In the genomic region with DNA sequence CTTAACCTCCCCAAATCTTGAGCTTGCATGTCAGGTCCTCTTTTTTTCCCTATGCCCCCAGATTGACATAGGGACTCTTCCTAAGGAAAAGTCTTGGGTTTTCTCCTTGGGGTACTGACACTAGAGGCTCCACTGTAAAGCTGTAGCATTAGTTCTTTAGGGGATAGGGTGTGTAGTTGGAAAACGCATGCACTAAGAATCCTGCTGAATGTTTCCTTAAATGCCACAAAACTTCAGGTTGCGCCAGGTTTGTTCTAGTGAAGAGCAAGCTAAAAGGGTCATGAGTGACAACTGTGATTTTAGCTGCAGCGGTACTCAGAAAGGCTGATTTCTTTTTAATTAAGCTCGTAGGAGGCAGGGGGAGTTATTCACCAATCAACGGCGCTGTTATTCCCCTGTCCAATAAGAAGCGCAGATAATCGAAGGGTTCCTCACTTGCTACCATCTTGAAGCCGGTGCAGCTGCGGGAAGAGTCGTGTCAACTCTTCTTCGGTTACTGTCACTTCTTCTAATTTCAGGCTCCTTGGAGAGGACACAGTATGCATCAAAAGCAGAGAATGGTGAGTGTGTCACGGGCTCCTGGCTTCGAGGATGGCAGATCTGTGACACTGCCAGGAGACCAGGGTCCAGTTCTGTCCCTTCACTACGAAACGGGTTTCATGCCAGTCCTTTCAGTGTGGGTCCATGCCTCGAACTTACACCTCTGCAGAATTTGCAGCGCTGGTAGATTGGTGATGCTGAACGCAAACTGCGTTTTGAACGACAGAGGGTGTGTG, we compare ENCODE assay signal across 8 mouse cellular contexts. TPM values are rescaled to one million over a fixed set of nuclear protein-coding genes. Genes with fewer than 3 reads are reported as not detected.
DNase-seq lines count a peak whose midpoint lies in the region; ATAC-seq and TF ChIP-seq lines count a peak whose summit lies in the region.

Zfp952 (plus strand) TSS at position 431 of the 776 bp plus-strand sequence.

- H3K36me3 ChIP-seq in kidney, embryonic 14.5 days (ENCODE audit: control insufficient read depth, insufficient read depth, low read length): peaks cover 11% of the 10 kb centered on the region; the same call in 1 of the 2 replicates
- peaks cover 18% of the 10 kb centered on the region for H3K36me3 ChIP-seq in limb, embryonic 15.5 days

- TF ChIP-seq CTCF in bone marrow macrophage, adult 2 months (IDR thresholded peaks at IDR 0.05; ENCODE audit: low read depth, low read length): no peak
- no peak for TF ChIP-seq CTCF in embryonic fibroblast, embryonic 13.5 days (IDR thresholded peaks at IDR 0.05; ENCODE audit: borderline replicate concordance, insufficient read depth, low read length)

- H3K27me3 ChIP-seq in kidney, embryonic 14.5 days (ENCODE audit: control insufficient read depth, insufficient read depth, low read length): no peaks in the 10 kb centered on the region
- no peaks in the 10 kb centered on the region for H3K27me3 ChIP-seq in limb, embryonic 15.5 days

- TF ChIP-seq POLR2A in bone marrow macrophage, adult 2 months (IDR thresholded peaks at IDR 0.05; ENCODE audit: borderline replicate concordance, low read depth, low read length): no peak
- peak; percentile 74 for TF ChIP-seq POLR2A in embryonic fibroblast, embryonic 13.5 days (IDR thresholded peaks at IDR 0.05; ENCODE audit: low read depth, low read length)

- H3K9me3 ChIP-seq in kidney, embryonic 14.5 days (ENCODE audit: control insufficient read depth, low read length): no peaks in the 10 kb centered on the region
- H3K9me3 ChIP-seq in limb, embryonic 15.5 days: no peaks in the 10 kb centered on the region

- DNase-seq in A20 (ENCODE audit: low read depth, low spot score): peak; percentile 94
- DNase-seq in heart, adult 9 months (ENCODE audit: low spot score in 2 of 2): peak; percentile 94 to 98
- peak; percentile 19 to 43 for DNase-seq in monocyte, adult 2 months (ENCODE audit: low read depth in 1 of 2, low spot score in 2 of 2)
- peak; percentile 79 to 82 for DNase-seq in spleen, postnatal 36 days (ENCODE audit: low spot score in 2 of 2)

- H3K9ac ChIP-seq in kidney, embryonic 14.5 days (ENCODE audit: low read depth, low read length): peak within 1 kb of the TSS; percentile 75
- H3K9ac ChIP-seq in limb, embryonic 15.5 days: peak within 1 kb of the TSS; percentile 69

- H3K4me1 ChIP-seq in bone marrow macrophage, adult 2 months (ENCODE audit: control insufficient read depth, insufficient read depth, low read length): peaks cover 5% of the 10 kb centered on the region; the same call in 1 of the 2 replicates
- no peaks in the 10 kb centered on the region for H3K4me1 ChIP-seq in embryonic fibroblast, embryonic 13.5 days (ENCODE audit: control insufficient read depth, insufficient read depth, low read length)
- 0 out of 2 replicates have a peak, but pooled peaks cover 3% of the 10 kb centered on the region for H3K4me1 ChIP-seq in kidney, embryonic 14.5 days (ENCODE audit: control insufficient read depth, insufficient read depth, low read length)
- H3K4me1 ChIP-seq in limb, embryonic 15.5 days: peaks cover 12% of the 10 kb centered on the region

- ATAC-seq in kidney, embryonic 14.5 days (ENCODE audit: low FRiP score, low TSS enrichment): peak; percentile 97
- ATAC-seq in limb, embryonic 15.5 days (ENCODE audit: insufficient number of reproducible peaks, low FRiP score, low TSS enrichment, low read depth): peak; percentile 81; the same call in 1 of the 2 replicates

- peak within 1 kb of the TSS; percentile 51 for H3K27ac ChIP-seq in bone marrow macrophage, adult 2 months (ENCODE audit: insufficient read depth, low read depth, low read length)
- peak within 1 kb of the TSS; percentile 14; the same call in 1 of the 2 replicates for H3K27ac ChIP-seq in embryonic fibroblast, embryonic 13.5 days (ENCODE audit: insufficient read depth, low read length)
- H3K27ac ChIP-seq in kidney, embryonic 14.5 days (ENCODE audit: low read depth, low read length): peak within 1 kb of the TSS; percentile 66; the same call in 1 of the 2 replicates
- H3K27ac ChIP-seq in limb, embryonic 15.5 days: peak within 1 kb of the TSS; percentile 87

- H3K4me3 ChIP-seq in bone marrow macrophage, adult 2 months (ENCODE audit: insufficient read depth, low read length): peak within 1 kb of the TSS; percentile 72
- H3K4me3 ChIP-seq in embryonic fibroblast, embryonic 13.5 days (ENCODE audit: insufficient read depth, low read length): peak within 1 kb of the TSS; percentile 87
- H3K4me3 ChIP-seq in kidney, embryonic 14.5 days (ENCODE audit: low read length): peak within 1 kb of the TSS; percentile 65
- H3K4me3 ChIP-seq in limb, embryonic 15.5 days: peak within 1 kb of the TSS; percentile 70

- peak within 1 kb of the TSS; percentile 77 for H3K4me2 ChIP-seq in kidney, embryonic 14.5 days (replicated peaks; ENCODE audit: low read depth, low read length)
- H3K4me2 ChIP-seq in limb, embryonic 15.5 days: peak within 1 kb of the TSS; percentile 62

- WGBS in kidney, embryonic 14.5 days: 2% methylated on average over 21 of the region's 21 CpGs
- WGBS in limb, embryonic 15.5 days: 2% methylated on average over 21 of the region's 21 CpGs

RNA-seq across cellular contexts. Expression of gene Zfp952, which starts in this region (rescaled TPM):
- 9.9 and 10.5 TPM in 2 replicates for polyA plus RNA-seq in bone marrow macrophage, adult 2 months (2012; ENCODE audit: insufficient read depth, insufficient read length, missing spikeins)
- polyA plus RNA-seq in embryonic fibroblast, embryonic 13.5 days (2011; ENCODE audit: insufficient read length, low read depth, missing spikeins): 10.3 and 11.3 TPM in 2 replicates
- 7.6 and 13.5 TPM in 2 replicates for polyA plus RNA-seq in kidney, embryonic 14.5 days (2014; fragmentation: Nextera tagmentation; extraction: Ambion mirVana)
- 12.2 and 12.4 TPM in 2 replicates for polyA plus RNA-seq in limb, embryonic 15.5 days (2015; fragmentation: Nextera tagmentation; extraction: Ambion mirVana)

Comparison
In these comparisons a context has a peak if more than half of its experiments do, and no peak if none do; other contexts are left out.
1. Peak in every context shown above with its lines: DNase-seq, ATAC-seq, H3K4me3 ChIP-seq and H3K27ac ChIP-seq.
2. DNase-seq: peak in every context shown above with its lines; median percentile 96 in heart, adult 9 months; 94 in A20; 80 in spleen, postnatal 36 days; 31 in monocyte, adult 2 months.
3. H3K27ac ChIP-seq: peak in every context shown above with its lines; median percentile 87 in limb, embryonic 15.5 days; 66 in kidney, embryonic 14.5 days; 51 in bone marrow macrophage, adult 2 months; 14 in embryonic fibroblast, embryonic 13.5 days.